Mouse (Mus musculus): ENCODE measurements around the gene Pi4kb. TPM values are rescaled to one million over a fixed set of nuclear protein-coding genes. Genes with fewer than 3 reads are reported as not detected.

Gene Pi4kb
- polyA plus RNA-seq, 1 experiment from 2014 or later = 28.2 TPM

DNA sequence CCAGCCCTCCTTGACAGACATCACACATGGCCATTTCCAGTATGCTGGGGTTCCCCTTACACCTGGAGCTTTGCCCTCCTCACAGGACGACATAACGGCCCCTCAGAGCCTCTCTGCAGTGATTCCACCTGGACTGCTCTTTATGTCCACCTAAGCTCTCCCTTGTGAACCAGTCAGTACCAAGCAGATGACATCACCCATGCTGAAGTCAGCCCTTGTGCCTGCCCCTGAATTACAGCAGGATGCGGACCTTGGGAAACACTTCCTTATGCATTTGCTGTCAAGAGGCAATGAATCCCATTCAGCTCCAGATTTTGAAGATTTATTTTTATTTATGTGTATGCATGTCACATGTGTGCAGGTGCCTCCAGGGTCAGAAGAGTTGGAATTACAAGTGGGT, 73.4 kb downstream of the Pi4kb start:
- H3K4me1 ChIP-seq (ENCODE audit: control insufficient read depth, insufficient read depth, low read length) = 0 out of 2 replicates have a peak, but pooled peaks cover under 1% of the 10 kb centered on the region
- DNase-seq (ENCODE audit: low spot score) (no peak), ATAC-seq (ENCODE audit: low read depth) (no peak)
- no peaks in the 10 kb centered on the region for H3K27me3 ChIP-seq (replicated peaks; ENCODE audit: control insufficient read depth, insufficient read depth, low read length)
- H3K36me3 ChIP-seq (ENCODE audit: control insufficient read depth, insufficient read depth, low read length) = no peaks in the 10 kb centered on the region
- WGBS = 57% methylated on average over 3 of the region's 3 CpGs
- H3K9me3 ChIP-seq (ENCODE audit: control insufficient read depth, low read length) = no peaks in the 10 kb centered on the region
- no peak overlapping the region for H3K4me3 ChIP-seq (ENCODE audit: low read depth, low read length)
- H3K27ac ChIP-seq (replicated peaks; ENCODE audit: low read depth, low read length) = no peak overlapping the region
- H3K4me2 ChIP-seq (ENCODE audit: low read depth, low read length) = no peak overlapping the region
- no peak overlapping the region for H3K9ac ChIP-seq (ENCODE audit: low read depth, low read length)

DNA sequence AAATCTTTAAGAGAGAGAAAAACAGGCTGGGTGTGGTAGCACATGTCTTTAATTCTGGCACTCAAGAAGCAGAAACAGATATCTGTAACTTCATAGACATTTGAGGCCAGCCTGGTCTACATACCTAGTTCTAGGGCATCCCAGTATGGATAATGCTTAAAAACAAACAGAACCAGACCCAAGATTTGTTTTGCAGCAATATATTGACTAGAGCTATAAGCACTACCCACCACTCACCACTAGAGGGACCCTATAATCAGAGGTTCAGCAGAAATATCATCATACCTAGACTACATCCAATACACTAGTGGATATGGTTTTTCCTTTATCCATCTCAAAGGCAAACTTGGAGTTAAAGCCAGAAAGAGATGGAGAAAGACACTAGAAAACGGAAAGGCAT, 78.4 kb downstream of the Pi4kb start:
- H3K36me3 ChIP-seq (ENCODE audit: control insufficient read depth, insufficient read depth, low read length) = peaks cover 1% of the 10 kb centered on the region; the same call in 1 of the 2 replicates
- ATAC-seq (ENCODE audit: low read depth) (no peak), DNase-seq (ENCODE audit: low spot score) (peak; percentile 71)
- H3K4me1 ChIP-seq (ENCODE audit: control insufficient read depth, insufficient read depth, low read length) = peaks cover 5% of the 10 kb centered on the region; the same call in 1 of the 2 replicates
- no peak overlapping the region for H3K4me2 ChIP-seq (ENCODE audit: low read depth, low read length)
- no peak overlapping the region for H3K27ac ChIP-seq (replicated peaks; ENCODE audit: low read depth, low read length)
- WGBS = 51% methylated on average over 1 of the region's 1 CpGs
- no peak overlapping the region for H3K9ac ChIP-seq (ENCODE audit: low read depth, low read length)
- H3K9me3 ChIP-seq (ENCODE audit: control insufficient read depth, low read length) = no peaks in the 10 kb centered on the region
- no peak overlapping the region for H3K4me3 ChIP-seq (ENCODE audit: low read depth, low read length)
- H3K27me3 ChIP-seq (replicated peaks; ENCODE audit: control insufficient read depth, insufficient read depth, low read length) = no peaks in the 10 kb centered on the region

DNA sequence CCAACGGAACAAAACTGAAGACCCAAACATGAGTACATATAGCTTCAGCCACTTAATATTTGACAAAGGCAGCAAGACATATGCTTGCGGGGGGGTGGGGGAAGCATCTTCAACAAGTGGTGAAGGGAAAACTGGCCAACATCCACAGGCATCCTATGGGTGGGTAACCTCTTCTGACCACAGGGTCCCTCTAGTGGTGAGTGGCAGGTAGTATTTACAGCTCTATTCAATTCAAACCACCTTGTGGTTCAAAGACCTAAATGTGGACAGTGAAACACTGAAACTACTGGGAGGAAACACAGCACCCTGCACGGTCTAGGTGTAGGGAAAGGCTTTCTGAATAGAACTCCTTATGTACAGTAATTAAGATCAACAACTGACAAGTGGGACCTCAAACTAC, 79.2 kb downstream of the Pi4kb start:
- Histone ChIP-seq H3K27me3 (replicated peaks; ENCODE audit: control insufficient read depth, insufficient read depth, low read length) (no peaks in the 10 kb centered on the region), H3K4me2 (ENCODE audit: low read depth, low read length) (no peak overlapping the region), H3K9ac (ENCODE audit: low read depth, low read length) (no peak overlapping the region), H3K9me3 (ENCODE audit: control insufficient read depth, low read length) (no peaks in the 10 kb centered on the region), H3K4me1 (ENCODE audit: control insufficient read depth, insufficient read depth, low read length) (peaks cover 5% of the 10 kb centered on the region; the same call in 1 of the 2 replicates), H3K27ac (replicated peaks; ENCODE audit: low read depth, low read length) (no peak overlapping the region), H3K36me3 (ENCODE audit: control insufficient read depth, insufficient read depth, low read length) (peaks cover 8% of the 10 kb centered on the region; the same call in 1 of the 2 replicates), H3K4me3 (ENCODE audit: low read depth, low read length) (no peak overlapping the region)
- ATAC-seq (ENCODE audit: low read depth) (no peak), DNase-seq (ENCODE audit: low spot score) (peak; percentile 72)
- 47% methylated on average over 3 of the region's 3 CpGs for WGBS

DNA sequence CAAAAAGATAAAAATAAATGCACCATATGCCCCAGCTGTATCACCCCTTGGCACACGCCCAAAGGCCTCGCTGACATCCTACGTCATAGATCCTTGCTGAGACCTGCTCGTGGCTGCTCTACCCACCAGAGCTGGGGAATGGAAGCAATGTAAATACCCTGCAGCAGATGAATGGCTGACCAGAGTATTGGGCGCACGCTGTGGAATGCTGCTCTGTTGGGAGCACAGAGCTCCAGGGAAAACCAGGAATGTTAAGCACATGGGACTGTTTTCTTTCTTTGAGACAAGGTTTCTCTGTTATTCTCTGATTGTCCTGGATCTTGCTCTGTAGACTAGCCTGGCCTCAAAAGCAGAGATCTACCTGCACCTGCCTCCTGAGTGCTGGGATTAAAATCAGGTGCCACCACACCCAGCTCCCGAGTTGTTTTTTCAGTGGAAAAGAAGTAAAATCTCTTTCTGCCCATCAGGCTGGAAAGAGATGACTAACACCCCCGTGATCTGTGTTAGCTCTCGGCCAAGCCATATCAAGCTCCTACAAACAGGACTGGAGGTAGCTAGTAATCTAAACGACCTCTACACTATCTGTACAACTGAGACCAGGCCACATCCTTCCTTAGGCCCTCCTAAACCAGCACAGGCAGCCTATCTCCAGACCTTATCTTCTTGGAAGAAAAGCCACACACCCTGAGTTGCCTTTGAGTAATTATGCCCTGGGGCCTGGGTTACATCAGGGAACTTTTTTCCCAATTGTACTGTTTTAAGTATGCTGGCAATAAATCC, 80.1 kb downstream of the Pi4kb start:
- peak overlapping the region; percentile 25 for H3K27ac ChIP-seq (replicated peaks; ENCODE audit: low read depth, low read length)
- H3K9me3 ChIP-seq (ENCODE audit: control insufficient read depth, low read length) = no peaks in the 10 kb centered on the region
- peaks cover 5% of the 10 kb centered on the region; the same call in 1 of the 2 replicates for H3K4me1 ChIP-seq (ENCODE audit: control insufficient read depth, insufficient read depth, low read length)
- 32% methylated on average over 10 of the region's 10 CpGs for WGBS
- DNase-seq (ENCODE audit: low spot score) (peak; percentile 80), ATAC-seq (ENCODE audit: low read depth) (peak; percentile 76)
- H3K4me2 ChIP-seq (ENCODE audit: low read depth, low read length) = no peak overlapping the region
- H3K36me3 ChIP-seq (ENCODE audit: control insufficient read depth, insufficient read depth, low read length) = peaks cover 18% of the 10 kb centered on the region
- H3K9ac ChIP-seq (ENCODE audit: low read depth, low read length) = no peak overlapping the region
- no peak overlapping the region for H3K4me3 ChIP-seq (ENCODE audit: low read depth, low read length)
- no peaks in the 10 kb centered on the region for H3K27me3 ChIP-seq (replicated peaks; ENCODE audit: control insufficient read depth, insufficient read depth, low read length)

DNA sequence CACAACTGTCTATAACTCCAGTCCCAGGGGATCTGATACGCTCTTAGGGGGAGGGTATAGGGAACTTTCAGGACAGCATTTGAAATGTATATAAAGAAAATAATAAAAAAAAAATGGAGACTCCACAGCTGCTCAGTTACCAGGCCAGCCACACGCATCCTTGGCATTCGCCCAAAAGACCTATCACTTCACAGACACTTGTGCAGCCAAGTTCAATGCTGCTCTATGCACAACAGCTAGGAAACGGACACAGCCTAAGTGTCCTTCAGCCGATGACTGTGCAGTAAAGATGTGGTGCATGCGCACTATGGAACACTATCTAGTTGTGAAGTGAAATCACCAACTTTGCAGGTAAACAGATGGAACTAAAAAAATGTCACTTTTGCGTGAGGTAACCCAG, 81.7 kb downstream of the Pi4kb start:
- 0 out of 2 replicates have a peak, but pooled peaks have one; percentile 27 for ATAC-seq (ENCODE audit: low read depth)
- DNase-seq (ENCODE audit: low spot score) = peak; percentile 56

More for the DNA sequence above, 81.7 kb downstream of the Pi4kb start:
- H3K27me3 ChIP-seq (replicated peaks; ENCODE audit: control insufficient read depth, insufficient read depth, low read length) = no peaks in the 10 kb centered on the region
- peaks cover 5% of the 10 kb centered on the region; the same call in 1 of the 2 replicates for H3K4me1 ChIP-seq (ENCODE audit: control insufficient read depth, insufficient read depth, low read length)
- no peak overlapping the region for H3K9ac ChIP-seq (ENCODE audit: low read depth, low read length)
- H3K27ac ChIP-seq (replicated peaks; ENCODE audit: low read depth, low read length) = no peak overlapping the region
- H3K36me3 ChIP-seq (ENCODE audit: control insufficient read depth, insufficient read depth, low read length) = peaks cover 34% of the 10 kb centered on the region
- no peaks in the 10 kb centered on the region for H3K9me3 ChIP-seq (ENCODE audit: control insufficient read depth, low read length)
- no peak overlapping the region for H3K4me3 ChIP-seq (ENCODE audit: low read depth, low read length)
- 80% methylated on average over 7 of the region's 7 CpGs for WGBS
- no peak overlapping the region for H3K4me2 ChIP-seq (ENCODE audit: low read depth, low read length)

Small RNAs within 50 kb of the gene (microRNA-seq; reads per million reads assigned to microRNA genes)
- gene Mir7013 (ENCODE audit: borderline number of aligned reads) = 1.2 reads per million

Other genes starting within 250 kb of the Pi4kb start
- gene Cgn, start 188.2 kb upstream of the Pi4kb start, polyA plus RNA-seq (2014; fragmentation: Nextera tagmentation; extraction: Ambion mirVana) = 4.0 and 5.8 TPM in 2 replicates
- gene Pogz, start 137.2 kb upstream of the Pi4kb start, polyA plus RNA-seq (2014; fragmentation: Nextera tagmentation; extraction: Ambion mirVana) = 15.1 and 17.9 TPM in 2 replicates
- gene Psmb4, start 87.8 kb upstream of the Pi4kb start, polyA plus RNA-seq (2014; fragmentation: Nextera tagmentation; extraction: Ambion mirVana) = 351 and 365 TPM in 2 replicates
- gene Selenbp1, start 41.7 kb upstream of the Pi4kb start, polyA plus RNA-seq (2014; fragmentation: Nextera tagmentation; extraction: Ambion mirVana) = 38.7 and 41.0 TPM in 2 replicates
- 10.2 and 12.5 TPM in 2 replicates for gene Rfx5, start 20.7 kb upstream of the Pi4kb start, polyA plus RNA-seq (2014; fragmentation: Nextera tagmentation; extraction: Ambion mirVana)
- gene Zfp687, start 40.7 kb downstream of the Pi4kb start, polyA plus RNA-seq (2014; fragmentation: Nextera tagmentation; extraction: Ambion mirVana) = 17.3 and 22.0 TPM in 2 replicates
- gene Psmd4, start 67.9 kb downstream of the Pi4kb start, polyA plus RNA-seq (2014; fragmentation: Nextera tagmentation; extraction: Ambion mirVana) = 234 and 252 TPM in 2 replicates
- gene Pip5k1a, start 132.2 kb downstream of the Pi4kb start, polyA plus RNA-seq (2014; fragmentation: Nextera tagmentation; extraction: Ambion mirVana) = 13.7 and 14.9 TPM in 2 replicates
- 107 and 118 TPM in 2 replicates for gene Vps72, start 136.3 kb downstream of the Pi4kb start, polyA plus RNA-seq (2014; fragmentation: Nextera tagmentation; extraction: Ambion mirVana)
- 6.4 and 9.7 TPM in 2 replicates for gene Tmod4, start 149.7 kb downstream of the Pi4kb start, polyA plus RNA-seq (2014; fragmentation: Nextera tagmentation; extraction: Ambion mirVana)
- gene Scnm1, start 159.3 kb downstream of the Pi4kb start, polyA plus RNA-seq (2014; fragmentation: Nextera tagmentation; extraction: Ambion mirVana) = 58.3 and 62.2 TPM in 2 replicates
- gene Lysmd1, start 159.4 kb downstream of the Pi4kb start, polyA plus RNA-seq (2014; fragmentation: Nextera tagmentation; extraction: Ambion mirVana) = 12.0 and 13.2 TPM in 2 replicates
- 5.8 and 6.4 TPM in 2 replicates for gene Tnfaip8l2, start 167.6 kb downstream of the Pi4kb start, polyA plus RNA-seq (2014; fragmentation: Nextera tagmentation; extraction: Ambion mirVana)
- gene Sema6c, start 185.7 kb downstream of the Pi4kb start, polyA plus RNA-seq (2014; fragmentation: Nextera tagmentation; extraction: Ambion mirVana) = 14.4 and 16.6 TPM in 2 replicates
- 7.8 and 8.0 TPM in 2 replicates for gene Gabpb2, start 243.2 kb downstream of the Pi4kb start, polyA plus RNA-seq (2014; fragmentation: Nextera tagmentation; extraction: Ambion mirVana)

Measured in embryonic facial prominence, embryonic 14.5 days (tissue).